Mouse (Mus musculus): Measurements from ENCODE around the gene Rgs10. TPM values are rescaled to one million over a fixed set of nuclear protein-coding genes. Genes with fewer than 3 reads are reported as not detected.
A peak's percentile ranks its signal among the peaks of the same experiment; 100 is the strongest.

Rgs10 gene
- polyA plus RNA-seq (2014; fragmentation: Nextera tagmentation; extraction: Ambion mirVana) = 56.7 and 56.9 TPM in 2 replicates

GRCm38 (mm10) chr7:128417930-128418779, at the start of gene Rgs10:
Rgs10 (minus strand) TSS chr7:128418758.
- H3K36me3 ChIP-seq (replicated peaks; ENCODE audit: control insufficient read depth, insufficient read depth) = no peaks in the 10 kb centered on the region
- WGBS = under 1% methylated on average over 79 of the region's 102 CpGs
- peaks cover 46% of the 10 kb centered on the region for H3K27me3 ChIP-seq (ENCODE audit: control insufficient read depth, insufficient read depth, low read length)
- peak within 1 kb of the TSS; percentile 58 for H3K4me3 ChIP-seq (replicated peaks; ENCODE audit: low read length)
- H3K27ac ChIP-seq = no peak within 1 kb of the TSS
- H3K9ac ChIP-seq = peak within 1 kb of the TSS; percentile 67
- 0 out of 2 replicates have a peak, but pooled peaks cover 5% of the 10 kb centered on the region for H3K4me1 ChIP-seq (replicated peaks; ENCODE audit: control insufficient read depth, insufficient read depth, low read length)
- H3K9me3 ChIP-seq (ENCODE audit: control insufficient read depth, low read length) = no peaks in the 10 kb centered on the region
- ATAC-seq (ENCODE audit: low FRiP score) (peak; percentile 73), DNase-seq (ENCODE audit: low spot score) (peak; percentile 40)
- peak within 1 kb of the TSS; percentile 96 for H3K4me2 ChIP-seq (replicated peaks)

- no peak for DNase-seq (ENCODE audit: low spot score)
- no peak for ATAC-seq (ENCODE audit: low FRiP score)
- WGBS = 68% methylated on average over 5 of the region's 5 CpGs
- Histone ChIP-seq H3K36me3 (replicated peaks; ENCODE audit: control insufficient read depth, insufficient read depth) (no peaks in the 10 kb centered on the region), H3K4me3 (replicated peaks; ENCODE audit: low read length) (peak overlapping the region; percentile 86), H3K9me3 (ENCODE audit: control insufficient read depth, low read length) (no peaks in the 10 kb centered on the region), H3K27me3 (ENCODE audit: control insufficient read depth, insufficient read depth, low read length) (no peaks in the 10 kb centered on the region), H3K9ac (no peak overlapping the region), H3K4me1 (replicated peaks; ENCODE audit: control insufficient read depth, insufficient read depth, low read length) (peaks cover 23% of the 10 kb centered on the region), H3K27ac (peak overlapping the region; percentile 45; the same call in 1 of the 2 replicates), H3K4me2 (replicated peaks) (peak overlapping the region; percentile 89)
These were observed 43.8 kb upstream of the Rgs10 start for GRCm38 (mm10) chr7:128462406-128462805.

GRCm38 (mm10) chr7:128461285-128462215, 43.0 kb upstream of the Rgs10 start, which contains the start of gene Tial1:
Tial1 (minus strand) TSS chr7:128461717.
- Histone ChIP-seq H3K9me3 (ENCODE audit: control insufficient read depth, low read length) (no peaks in the 10 kb centered on the region), H3K4me1 (replicated peaks; ENCODE audit: control insufficient read depth, insufficient read depth, low read length) (peaks cover 24% of the 10 kb centered on the region), H3K4me3 (replicated peaks; ENCODE audit: low read length) (peak within 1 kb of the TSS; percentile 86), H3K4me2 (replicated peaks) (peak within 1 kb of the TSS; percentile 89), H3K27me3 (ENCODE audit: control insufficient read depth, insufficient read depth, low read length) (no peaks in the 10 kb centered on the region), H3K9ac (peak within 1 kb of the TSS; percentile 86), H3K36me3 (replicated peaks; ENCODE audit: control insufficient read depth, insufficient read depth) (no peaks in the 10 kb centered on the region), H3K27ac (peak within 1 kb of the TSS; percentile 90)
- under 1% methylated on average over 69 of the region's 69 CpGs for WGBS
- ATAC-seq (ENCODE audit: low FRiP score) (peak; percentile 99), DNase-seq (ENCODE audit: low spot score) (peak; percentile 98)

- ATAC-seq (ENCODE audit: low FRiP score) (peak; percentile 4; the same call in 1 of the 2 replicates), DNase-seq (ENCODE audit: low spot score) (peak; percentile 42)
- H3K27me3 ChIP-seq (ENCODE audit: control insufficient read depth, insufficient read depth, low read length) = no peaks in the 10 kb centered on the region
- no peaks in the 10 kb centered on the region for H3K36me3 ChIP-seq (replicated peaks; ENCODE audit: control insufficient read depth, insufficient read depth)
- H3K4me2 ChIP-seq (replicated peaks) = peak overlapping the region; percentile 89
- H3K9me3 ChIP-seq (ENCODE audit: control insufficient read depth, low read length) = no peaks in the 10 kb centered on the region
- peaks cover 26% of the 10 kb centered on the region for H3K4me1 ChIP-seq (replicated peaks; ENCODE audit: control insufficient read depth, insufficient read depth, low read length)
- 0% methylated on average over 21 of the region's 23 CpGs for WGBS
- H3K27ac ChIP-seq = peak overlapping the region; percentile 90
- H3K4me3 ChIP-seq (replicated peaks; ENCODE audit: low read length) = peak overlapping the region; percentile 86
- H3K9ac ChIP-seq = peak overlapping the region; percentile 86
These were observed 42.3 kb upstream of the Rgs10 start for GRCm38 (mm10) chr7:128460865-128461228.

- H3K27ac ChIP-seq = peak overlapping the region; percentile 90
- H3K4me2 ChIP-seq (replicated peaks) = peak overlapping the region; percentile 89
- peak overlapping the region; percentile 86 for H3K9ac ChIP-seq
- ATAC-seq (ENCODE audit: low FRiP score) = peak; percentile 1; the same call in 1 of the 2 replicates
- H3K27me3 ChIP-seq (ENCODE audit: control insufficient read depth, insufficient read depth, low read length) = no peaks in the 10 kb centered on the region
- peak; percentile 43 for DNase-seq (ENCODE audit: low spot score)
- under 1% methylated on average over 36 of the region's 36 CpGs for WGBS
- H3K36me3 ChIP-seq (replicated peaks; ENCODE audit: control insufficient read depth, insufficient read depth) = no peaks in the 10 kb centered on the region
- no peaks in the 10 kb centered on the region for H3K9me3 ChIP-seq (ENCODE audit: control insufficient read depth, low read length)
- peaks cover 27% of the 10 kb centered on the region for H3K4me1 ChIP-seq (replicated peaks; ENCODE audit: control insufficient read depth, insufficient read depth, low read length)
- peak overlapping the region; percentile 86 for H3K4me3 ChIP-seq (replicated peaks; ENCODE audit: low read length)
These were observed 41.7 kb upstream of the Rgs10 start for GRCm38 (mm10) chr7:128460131-128460864.

GRCm38 (mm10) chr7:128459791-128460130, 41.2 kb upstream of the Rgs10 start:
- Histone ChIP-seq H3K36me3 (replicated peaks; ENCODE audit: control insufficient read depth, insufficient read depth) (no peaks in the 10 kb centered on the region; the same call in 1 of the 2 replicates), H3K27ac (no peak overlapping the region), H3K9ac (peak overlapping the region; percentile 86), H3K4me1 (replicated peaks; ENCODE audit: control insufficient read depth, insufficient read depth, low read length) (peaks cover 27% of the 10 kb centered on the region), H3K27me3 (ENCODE audit: control insufficient read depth, insufficient read depth, low read length) (no peaks in the 10 kb centered on the region), H3K9me3 (ENCODE audit: control insufficient read depth, low read length) (no peaks in the 10 kb centered on the region), H3K4me3 (replicated peaks; ENCODE audit: low read length) (peak overlapping the region; percentile 86), H3K4me2 (replicated peaks) (peak overlapping the region; percentile 89)
- no peak for DNase-seq (ENCODE audit: low spot score)
- no peak for ATAC-seq (ENCODE audit: low FRiP score)
- 13% methylated on average over 4 of the region's 4 CpGs for WGBS

- Histone ChIP-seq H3K27me3 (ENCODE audit: control insufficient read depth, insufficient read depth, low read length) (no peaks in the 10 kb centered on the region), H3K36me3 (replicated peaks; ENCODE audit: control insufficient read depth, insufficient read depth) (peaks cover 17% of the 10 kb centered on the region), H3K9ac (no peak overlapping the region), H3K4me3 (replicated peaks; ENCODE audit: low read length) (no peak overlapping the region), H3K4me1 (replicated peaks; ENCODE audit: control insufficient read depth, insufficient read depth, low read length) (peaks cover 27% of the 10 kb centered on the region), H3K9me3 (ENCODE audit: control insufficient read depth, low read length) (no peaks in the 10 kb centered on the region), H3K4me2 (replicated peaks) (no peak overlapping the region), H3K27ac (no peak overlapping the region)
- no peak for ATAC-seq (ENCODE audit: low FRiP score)
- DNase-seq (ENCODE audit: low spot score) = no peak
These were observed 39.5 kb upstream of the Rgs10 start for GRCm38 (mm10) chr7:128458011-128458410.

- Histone ChIP-seq H3K27me3 (ENCODE audit: control insufficient read depth, insufficient read depth, low read length) (no peaks in the 10 kb centered on the region), H3K4me1 (replicated peaks; ENCODE audit: control insufficient read depth, insufficient read depth, low read length) (peaks cover 7% of the 10 kb centered on the region; the same call in 1 of the 2 replicates), H3K4me3 (replicated peaks; ENCODE audit: low read length) (no peak overlapping the region), H3K27ac (no peak overlapping the region), H3K9ac (no peak overlapping the region), H3K9me3 (ENCODE audit: control insufficient read depth, low read length) (no peaks in the 10 kb centered on the region), H3K4me2 (replicated peaks) (no peak overlapping the region), H3K36me3 (replicated peaks; ENCODE audit: control insufficient read depth, insufficient read depth) (peaks cover 57% of the 10 kb centered on the region)
- 90% methylated on average over 1 of the region's 1 CpGs for WGBS
- no peak for DNase-seq (ENCODE audit: low spot score)
- ATAC-seq (ENCODE audit: low FRiP score) = no peak
These were observed 34.2 kb upstream of the Rgs10 start for GRCm38 (mm10) chr7:128452731-128453130.

Measured in hindbrain, embryonic 14.5 days (tissue).